In genomic region chr6:22216276-22216973, GRCm38 (mm10) we compare ENCODE assay signal across 15 mouse cellular contexts.
A peak's percentile ranks its signal among the peaks of the same experiment; 100 is the strongest.
DNase-seq lines count a peak whose midpoint lies in the region; ATAC-seq lines count a peak whose summit lies in the region.
"Had no signal": no experiment of that assay in that cellular context is flagged by ENCODE, and none has a peak within 500 bp of the region (broad histone marks: within the 10 kb centered on the region; RNA-seq: fewer than 3 reads in every experiment).

No protein-coding gene starts in this region.

- H3K4me2 ChIP-seq in limb, embryonic 13.5 days (replicated peaks): no peak overlapping the region
- no peak overlapping the region for H3K4me2 ChIP-seq in midbrain, embryonic 16.5 days (ENCODE audit: low read length)
- H3K4me2 ChIP-seq: embryonic facial prominence, embryonic 15.5 days; hindbrain, embryonic 15.5 days; kidney, embryonic 15.5 days; limb, embryonic 15.5 days; lung, embryonic 14.5 days had no signal

- no peaks in the 10 kb centered on the region for H3K9me3 ChIP-seq in limb, embryonic 13.5 days
- no peaks in the 10 kb centered on the region for H3K9me3 ChIP-seq in midbrain, embryonic 16.5 days (replicated peaks; ENCODE audit: control insufficient read depth, low read length, poor library complexity, severe bottlenecking)
- H3K9me3 ChIP-seq: embryonic facial prominence, embryonic 15.5 days; hindbrain, embryonic 15.5 days; kidney, embryonic 15.5 days; limb, embryonic 15.5 days; midbrain, embryonic 10.5 days had no signal

- WGBS in limb, embryonic 13.5 days: 42% methylated on average over 14 of the region's 14 CpGs
- 92% methylated on average over 14 of the region's 14 CpGs for WGBS in midbrain, embryonic 16.5 days

- peak; percentile 20 for DNase-seq in adrenal gland, postnatal 36 days
- no peak for DNase-seq in adrenal gland, postnatal 4 days (ENCODE audit: low spot score in 2 of 2)
- DNase-seq in 3134 (ENCODE audit: extremely low read depth, insufficient read length, low spot score): peak; percentile 23
- peak; percentile 36 for DNase-seq in brain, adult 2 months (ENCODE audit: low read depth, low spot score)
- no peak for DNase-seq in heart, postnatal 36 days
- DNase-seq: cerebellum, adult 11-12 months; lung, embryonic 14.5 days had no signal

- H3K36me3 ChIP-seq in limb, embryonic 13.5 days: peaks cover 23% of the 10 kb centered on the region
- no peaks in the 10 kb centered on the region for H3K36me3 ChIP-seq in midbrain, embryonic 16.5 days (ENCODE audit: control insufficient read depth, insufficient read depth, low read length)
- H3K36me3 ChIP-seq: embryonic facial prominence, embryonic 15.5 days; hindbrain, embryonic 15.5 days; midbrain, embryonic 10.5 days had no signal

- H3K27me3 ChIP-seq in limb, embryonic 13.5 days: no peaks in the 10 kb centered on the region
- H3K27me3 ChIP-seq in midbrain, embryonic 16.5 days (ENCODE audit: control insufficient read depth, insufficient read depth, low read depth, low read length): no peaks in the 10 kb centered on the region
- H3K27me3 ChIP-seq: embryonic facial prominence, embryonic 15.5 days; hindbrain, embryonic 15.5 days; kidney, embryonic 15.5 days; limb, embryonic 15.5 days had no signal

- intact Hi-C loops in heart, postnatal 36 days (cut with DNase I): no loop called here

- H3K27ac ChIP-seq in limb, embryonic 13.5 days: no peak overlapping the region
- H3K27ac ChIP-seq in midbrain, embryonic 16.5 days (ENCODE audit: low read length): no peak overlapping the region
- H3K27ac ChIP-seq: embryonic facial prominence, embryonic 15.5 days; hindbrain, embryonic 15.5 days; kidney, embryonic 15.5 days; limb, embryonic 15.5 days; midbrain, embryonic 10.5 days had no signal

- no peak overlapping the region for H3K4me3 ChIP-seq in limb, embryonic 13.5 days
- H3K4me3 ChIP-seq in midbrain, embryonic 16.5 days (ENCODE audit: low read depth, low read length): no peak overlapping the region
- H3K4me3 ChIP-seq: embryonic facial prominence, embryonic 15.5 days; hindbrain, embryonic 15.5 days; kidney, embryonic 15.5 days; limb, embryonic 15.5 days; midbrain, embryonic 10.5 days had no signal

- H3K9ac ChIP-seq in limb, embryonic 13.5 days: no peak overlapping the region
- no peak overlapping the region for H3K9ac ChIP-seq in midbrain, embryonic 16.5 days (ENCODE audit: low read depth, low read length)
- H3K9ac ChIP-seq: embryonic facial prominence, embryonic 15.5 days; hindbrain, embryonic 15.5 days; kidney, embryonic 15.5 days; limb, embryonic 15.5 days; lung, embryonic 14.5 days had no signal

- peaks cover 8% of the 10 kb centered on the region for H3K4me1 ChIP-seq in limb, embryonic 13.5 days
- H3K4me1 ChIP-seq in midbrain, embryonic 16.5 days (ENCODE audit: control insufficient read depth, insufficient read depth, low read length): no peaks in the 10 kb centered on the region
- H3K4me1 ChIP-seq: hindbrain, embryonic 15.5 days; kidney, embryonic 15.5 days; limb, embryonic 15.5 days; midbrain, embryonic 10.5 days had no signal

- peak; percentile 71 for ATAC-seq in limb, embryonic 13.5 days (ENCODE audit: low FRiP score, low read depth)
- ATAC-seq in megakaryocyte, adult 5-6 weeks (ENCODE audit: poor library complexity, severe bottlenecking): no peak
- no peak for ATAC-seq in midbrain, embryonic 16.5 days

Comparison
In these comparisons a context has a peak if more than half of its experiments do, and no peak if none do; other contexts are left out.
1. DNase-seq: peak in adrenal gland, postnatal 36 days (2 of 2), 3134 (single experiment) and brain, adult 2 months (single experiment); none in adrenal gland, postnatal 4 days (0 of 2) and heart, postnatal 36 days (0 of 2).